Mouse (Mus musculus) kidney, adult 2 months (tissue): ENCODE measurements around the gene Bbx.

Experiments
- CTCF ChIP-seq: fragments of 200-500 bp; conservative IDR thresholded peaks from 2 replicates; pipeline ENCODE4 v1.5.1; 2011; ENCODE audit warnings: low read depth, mild to moderate bottlenecking, control low read depth, low read length, moderate library complexity, mixed read lengths; ENCODE audit not compliant: insufficient read depth, insufficient read length
- POLR2A ChIP-seq: fragments of 200-500 bp; IDR thresholded peaks from one replicate; pipeline ENCODE4 v1.6.1; 2011; ENCODE audit warnings: low read depth, low read length, control low read depth

GRCm38 (mm10) chr16:50201546-50202151 lies 230.5 kb downstream of the Bbx start:
- TF ChIP-seq CTCF = peak; percentile 61
- TF ChIP-seq POLR2A = no peak
